Mouse (Mus musculus): Measurements from ENCODE around the gene Axin1.
"Not testable (repeated sequence)": the region's sequence is repeated elsewhere in the genome, so short reads cannot be mapped to it uniquely, and the experiment has no call there.

The Axin1 gene

DNA sequence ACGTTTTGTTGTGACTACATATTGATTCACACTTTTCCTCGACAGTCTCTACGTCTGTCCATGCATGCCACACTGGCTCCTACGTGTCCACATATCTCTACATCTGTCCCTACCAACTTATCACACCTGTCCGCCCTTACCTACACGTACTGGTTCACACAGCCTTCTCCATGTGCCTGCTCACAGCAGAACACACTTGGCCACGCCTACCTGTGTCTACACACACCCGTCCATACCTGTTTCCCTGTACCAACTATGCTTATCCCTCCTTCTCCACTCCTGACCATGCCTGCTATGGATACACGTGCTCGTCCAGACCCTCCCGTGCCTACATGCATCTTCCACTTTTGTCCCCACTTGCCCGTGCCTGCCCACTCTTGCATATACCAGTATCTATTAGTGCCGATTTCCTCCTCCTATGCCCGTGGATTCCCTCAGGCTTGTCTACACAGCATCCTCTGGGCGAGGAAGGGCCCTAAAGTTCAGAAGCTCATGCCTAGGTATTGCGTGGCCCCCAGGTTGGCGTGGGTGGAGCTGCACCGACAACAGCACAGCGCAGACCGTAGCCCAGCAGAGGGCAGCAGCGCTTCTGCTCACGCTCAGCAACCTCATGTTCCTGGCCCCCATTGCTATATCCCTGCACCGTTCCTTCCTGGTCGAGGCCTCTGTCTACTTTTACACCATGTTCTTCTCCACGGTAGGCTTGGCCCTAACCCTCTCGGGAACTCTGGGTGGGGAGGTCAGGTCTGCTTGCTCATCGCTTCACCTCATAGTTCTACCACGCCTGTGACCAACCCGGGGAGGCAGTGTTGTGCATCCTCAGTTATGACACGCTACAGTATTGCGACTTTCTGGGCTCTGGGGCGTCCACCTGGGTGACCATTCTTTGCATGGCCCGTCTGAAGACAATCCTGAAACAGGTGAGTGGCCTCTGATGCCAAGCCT is 18.4 kb upstream of the Axin1 start:
- DNase-seq (ENCODE audit: low read depth, low spot score): peak; percentile 84

DNA sequence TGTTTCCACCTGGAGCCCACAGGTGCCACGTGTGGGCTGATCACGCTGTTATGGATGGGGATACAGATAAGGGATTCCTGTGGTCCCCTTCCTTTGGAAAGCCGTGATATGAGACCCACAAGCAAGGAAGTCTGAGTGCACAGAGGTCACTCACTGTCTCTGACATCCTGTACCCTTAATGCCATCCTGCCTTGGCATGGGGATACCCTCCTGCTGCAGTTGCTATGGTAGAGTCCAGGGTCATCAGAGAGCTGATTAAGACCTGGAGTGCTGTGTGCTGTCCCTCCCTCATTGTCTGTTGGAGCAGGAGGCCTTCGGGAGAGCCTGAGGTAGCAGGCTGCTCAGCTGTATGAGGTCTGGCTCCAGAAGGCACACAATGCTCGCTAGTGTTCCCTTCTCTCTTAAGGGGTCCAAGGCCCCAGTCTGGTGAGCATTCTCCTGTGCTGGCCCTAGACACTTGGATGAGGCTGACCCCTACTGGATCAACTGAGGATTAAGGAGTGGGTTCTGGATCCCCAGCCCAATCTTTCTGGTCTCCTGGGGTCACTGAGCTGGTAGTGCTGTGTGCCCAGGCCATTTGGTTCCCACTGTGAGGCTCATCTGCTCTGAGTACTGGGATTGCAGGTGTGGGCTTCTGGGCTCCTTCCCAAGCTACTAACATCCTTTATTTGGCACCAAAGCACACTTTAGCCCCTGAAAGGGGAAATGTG is 15.9 kb upstream of the Axin1 start:
- DNase-seq (ENCODE audit: low read depth, low spot score): no peak

DNA sequence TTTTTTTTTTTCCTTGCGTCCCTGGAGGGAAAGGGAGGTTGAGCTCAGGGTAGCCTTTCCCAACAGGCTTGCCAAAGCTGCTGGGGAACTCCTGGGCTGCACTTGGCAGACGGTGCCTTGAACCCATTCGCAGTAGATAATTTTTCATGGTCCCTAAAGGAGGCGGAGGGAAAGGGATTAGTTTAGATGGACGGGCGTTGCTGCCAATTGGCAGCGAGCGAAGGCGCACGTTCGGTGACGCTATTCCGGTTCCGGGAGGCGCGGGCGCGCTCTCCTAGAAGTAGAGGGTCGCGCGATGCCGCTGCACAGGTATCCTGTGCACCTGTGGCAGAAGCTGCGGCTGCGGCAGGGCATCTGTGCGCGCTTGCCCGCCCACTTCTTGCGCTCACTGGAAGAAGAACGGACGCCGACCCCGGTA is 15.2 kb upstream of the Axin1 start, which contains the start of gene Mrpl28:
TSS of gene Mrpl28 (plus strand) at position 234 of the 418 bp plus-strand sequence.
- peak; percentile 98 for DNase-seq (ENCODE audit: low read depth, low spot score)

DNA sequence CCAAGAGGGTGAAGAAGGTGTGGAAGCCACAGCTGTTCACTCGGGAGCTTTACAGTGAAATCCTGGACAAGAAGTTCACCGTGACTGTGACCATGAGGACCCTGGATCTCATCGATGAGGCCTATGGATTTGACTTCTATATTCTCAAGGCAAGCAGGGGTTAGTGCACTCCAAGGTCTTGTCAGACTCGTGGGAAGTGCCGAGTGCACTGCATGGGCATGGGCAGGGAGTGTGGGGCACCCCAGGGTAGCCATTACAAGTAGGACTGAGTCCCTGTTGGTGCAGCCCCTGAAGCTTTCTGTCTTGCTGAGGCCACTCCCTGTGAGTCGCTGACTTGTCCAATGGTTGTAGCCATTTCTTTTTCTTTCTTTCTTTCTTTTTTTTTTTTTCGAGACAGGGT is 13.9 kb upstream of the Axin1 start:
- no peak for DNase-seq (ENCODE audit: low read depth, low spot score)

DNA sequence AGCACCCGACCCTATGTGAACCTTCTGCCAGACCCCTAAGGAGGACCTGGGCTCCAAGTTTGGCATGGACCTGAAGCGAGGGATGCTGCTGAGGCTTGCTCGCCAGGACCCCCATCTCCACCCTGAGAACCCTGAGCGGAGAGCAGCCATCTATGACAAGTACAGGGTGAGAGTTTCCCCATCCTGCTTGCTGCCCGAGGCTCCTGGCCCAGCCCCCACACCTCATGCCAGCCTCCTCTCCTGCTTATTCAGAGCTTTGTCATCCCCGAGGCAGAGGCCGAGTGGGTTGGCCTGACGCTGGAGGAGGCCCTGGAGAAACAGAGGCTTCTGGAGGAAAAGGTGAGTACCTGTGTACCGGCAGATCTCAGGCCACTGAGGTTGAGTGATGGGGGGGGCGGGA is 13.3 kb upstream of the Axin1 start:
- DNase-seq (ENCODE audit: low read depth, low spot score): no peak

DNA sequence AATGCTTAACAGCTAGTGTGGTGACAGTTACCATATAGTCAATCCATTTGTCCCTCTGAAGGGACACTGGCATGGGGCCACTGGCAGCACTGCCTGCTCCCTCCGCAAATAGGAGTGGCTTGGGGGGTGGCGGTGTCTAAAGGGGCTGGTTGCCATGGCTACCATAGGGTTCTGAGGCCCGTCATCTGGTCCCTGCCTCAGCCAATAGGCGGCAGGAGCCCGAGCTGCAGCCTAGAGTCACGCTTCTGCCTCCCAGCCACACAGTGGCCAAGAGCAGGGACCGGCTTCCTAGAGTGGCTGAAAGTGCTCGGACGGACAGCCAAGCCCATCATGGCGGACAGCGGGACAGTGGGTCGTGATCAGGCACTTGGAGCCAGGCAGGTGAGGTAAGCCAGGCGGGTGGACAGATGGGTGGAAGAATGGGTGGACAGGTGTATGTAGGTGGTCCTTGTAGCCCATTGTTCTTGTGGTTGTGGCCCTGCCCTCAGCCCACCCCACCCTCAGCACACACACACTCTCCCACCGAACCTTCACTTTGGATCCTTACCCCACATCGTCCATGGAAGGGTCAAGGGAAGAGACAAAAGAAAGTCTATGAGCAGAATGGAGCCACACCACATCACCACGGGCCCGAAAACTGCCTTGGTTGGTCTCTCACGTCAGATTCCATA is 7.3 kb upstream of the Axin1 start:
- DNase-seq (ENCODE audit: low read depth, low spot score): no peak

DNA sequence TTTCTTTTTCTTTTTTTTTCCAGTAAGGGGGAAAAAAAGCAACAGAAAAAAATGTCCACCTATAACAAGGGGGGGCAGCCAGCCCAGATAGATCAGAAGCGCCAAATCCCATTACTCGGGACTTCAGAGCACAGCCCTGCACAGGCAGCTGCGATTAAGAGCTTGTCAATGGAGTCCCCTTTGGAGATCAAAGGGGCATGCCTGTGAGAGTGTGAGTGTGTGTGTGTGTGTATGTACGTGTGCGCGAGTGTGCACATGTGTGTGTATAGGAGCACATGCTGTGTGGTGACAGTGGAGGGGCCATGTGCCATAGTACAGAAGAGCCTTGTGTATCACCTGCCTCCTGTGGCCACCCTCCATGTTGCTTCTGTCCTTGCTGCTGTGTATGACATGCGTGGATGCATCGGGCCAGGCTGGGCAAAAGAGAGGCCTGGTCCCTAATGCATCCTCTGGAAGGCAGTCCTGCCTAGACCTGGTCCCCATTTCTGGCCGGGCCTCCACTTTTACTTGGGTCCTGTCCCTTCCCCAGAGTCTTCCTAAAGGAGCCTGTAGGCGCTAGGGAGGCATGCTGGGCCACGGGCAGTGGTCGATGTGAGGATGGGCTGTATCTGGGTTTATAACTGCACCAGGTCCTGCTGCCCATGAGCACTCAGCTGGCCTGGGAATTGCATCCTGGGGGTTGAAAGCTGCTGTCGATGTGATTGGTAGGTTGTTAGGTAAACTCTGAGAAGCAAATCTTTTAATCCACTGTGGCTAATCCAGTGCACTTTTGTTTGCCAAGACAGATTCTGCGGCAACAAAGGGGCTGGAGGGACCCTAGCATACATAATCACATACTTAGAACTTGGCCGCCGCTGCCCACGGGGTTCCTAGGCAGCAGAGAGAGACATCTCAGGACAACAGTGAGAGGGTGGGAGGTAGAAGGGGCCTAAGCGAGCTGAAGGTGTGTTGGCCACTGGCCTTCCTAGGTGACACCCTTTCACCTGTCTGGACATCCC is 6.3 kb upstream of the Axin1 start:
- no peak for DNase-seq (ENCODE audit: low read depth, low spot score)

DNA sequence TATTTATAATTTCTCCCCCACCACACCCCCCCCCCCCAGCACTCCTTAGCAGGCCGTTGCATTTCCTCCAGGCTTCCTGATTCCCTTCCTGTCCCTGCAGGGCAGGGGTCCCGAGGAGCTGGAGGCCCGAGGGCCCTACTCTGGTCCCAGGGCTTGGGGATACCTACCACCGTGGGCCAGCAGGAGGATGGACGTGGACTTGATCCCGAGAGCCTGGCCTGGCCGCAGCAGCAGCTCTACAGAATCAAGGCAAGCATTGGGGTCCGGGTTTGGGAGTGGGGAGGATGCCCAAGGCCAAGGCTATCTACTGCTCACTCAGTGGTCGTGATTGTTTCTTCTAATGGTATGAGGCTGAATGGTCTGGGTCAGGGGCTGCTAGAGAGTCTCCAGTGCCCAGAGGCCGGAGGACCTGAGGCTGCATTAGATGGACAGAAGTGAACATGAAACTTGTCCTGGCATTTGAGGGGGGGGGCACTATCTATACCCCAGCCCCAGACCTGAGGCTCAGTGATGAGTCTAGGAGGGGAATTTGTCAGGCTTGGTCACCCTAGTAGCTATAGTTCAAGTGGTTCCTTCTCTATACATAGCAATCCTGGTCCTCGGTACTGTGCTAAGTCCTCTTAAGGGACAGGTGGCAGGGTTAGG is 1.3 kb upstream of the Axin1 start:
- no peak for DNase-seq (ENCODE audit: low read depth, low spot score)

DNA sequence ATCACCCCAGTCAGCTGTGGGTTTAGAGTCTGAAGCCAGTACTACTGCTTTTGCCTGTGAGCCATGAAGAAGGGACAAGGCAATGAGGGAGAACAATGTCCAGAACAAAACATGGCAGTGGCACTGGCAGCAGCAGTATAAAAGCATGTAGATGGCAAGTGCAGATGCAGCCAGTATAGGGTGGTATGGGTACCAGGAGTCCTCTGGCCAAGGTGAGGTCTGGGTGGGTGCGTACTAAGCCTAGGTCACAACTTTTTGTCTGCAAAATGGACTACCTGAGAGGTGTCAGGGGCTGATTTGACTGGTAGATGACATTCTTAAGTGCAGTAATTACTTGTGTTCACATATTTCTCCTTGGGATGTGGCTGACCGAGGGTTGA is 747 bp upstream of the Axin1 start:
- DNase-seq (ENCODE audit: low read depth, low spot score): no peak

DNA sequence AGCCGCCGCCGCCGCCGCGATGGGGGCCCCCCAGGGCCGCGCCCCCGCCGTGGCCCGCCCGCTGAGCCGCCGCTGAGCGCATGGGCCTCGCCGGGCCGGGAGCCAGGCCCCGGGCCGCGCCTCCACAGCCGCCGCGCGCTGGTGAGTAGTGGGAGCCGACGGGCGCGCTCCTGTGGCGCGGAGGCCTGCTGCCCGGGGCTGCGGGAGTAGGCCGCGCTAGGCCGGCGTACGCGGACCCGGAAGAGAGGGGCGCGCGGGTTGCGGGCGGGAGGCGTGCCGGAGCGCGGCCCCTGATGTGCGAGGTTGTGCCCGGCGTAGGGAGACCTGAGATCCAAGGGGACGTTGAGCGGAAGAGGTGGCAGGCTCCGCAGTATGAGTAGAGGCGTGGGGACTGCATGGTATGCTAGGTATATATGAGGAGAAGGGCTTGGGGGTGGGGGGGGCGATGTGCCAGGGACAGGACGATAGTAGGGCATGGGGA is 453 bp downstream of the Axin1 start:
- DNase-seq (ENCODE audit: low read depth, low spot score): peak; percentile 43

DNA sequence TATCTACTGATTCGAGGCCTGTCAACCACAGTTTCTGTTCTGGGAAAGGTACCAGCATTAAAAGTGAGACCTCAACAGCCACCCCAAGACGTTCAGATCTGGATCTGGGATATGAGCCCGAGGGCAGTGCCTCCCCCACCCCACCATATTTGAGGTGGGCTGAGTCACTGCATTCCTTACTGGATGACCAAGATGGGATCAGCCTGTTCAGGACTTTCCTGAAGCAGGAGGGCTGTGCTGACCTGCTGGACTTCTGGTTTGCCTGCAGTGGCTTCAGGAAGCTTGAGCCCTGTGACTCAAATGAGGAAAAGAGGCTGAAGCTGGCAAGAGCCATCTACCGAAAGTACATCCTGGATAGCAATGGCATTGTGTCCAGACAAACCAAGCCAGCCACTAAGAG is 4.3 kb downstream of the Axin1 start:
- DNase-seq (ENCODE audit: low read depth, low spot score): peak; percentile 83

DNA sequence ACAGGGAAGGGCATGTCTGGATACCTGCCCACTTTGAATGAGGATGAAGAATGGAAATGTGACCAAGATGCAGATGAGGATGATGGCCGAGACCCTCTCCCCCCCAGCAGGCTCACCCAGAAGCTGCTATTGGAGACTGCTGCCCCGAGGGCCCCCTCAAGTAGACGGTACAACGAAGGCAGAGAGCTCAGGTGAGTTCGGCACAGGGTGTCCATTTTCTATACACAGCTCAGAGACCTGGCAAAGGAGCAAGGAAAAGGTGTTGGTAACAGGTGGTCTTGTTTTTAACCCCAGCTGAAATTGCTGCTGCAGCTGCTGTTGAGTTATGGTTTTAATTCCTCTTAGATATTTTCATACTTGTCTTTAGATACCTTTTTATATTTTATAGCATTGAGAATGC is 4.9 kb downstream of the Axin1 start:
- DNase-seq (ENCODE audit: low read depth, low spot score): no peak

DNA sequence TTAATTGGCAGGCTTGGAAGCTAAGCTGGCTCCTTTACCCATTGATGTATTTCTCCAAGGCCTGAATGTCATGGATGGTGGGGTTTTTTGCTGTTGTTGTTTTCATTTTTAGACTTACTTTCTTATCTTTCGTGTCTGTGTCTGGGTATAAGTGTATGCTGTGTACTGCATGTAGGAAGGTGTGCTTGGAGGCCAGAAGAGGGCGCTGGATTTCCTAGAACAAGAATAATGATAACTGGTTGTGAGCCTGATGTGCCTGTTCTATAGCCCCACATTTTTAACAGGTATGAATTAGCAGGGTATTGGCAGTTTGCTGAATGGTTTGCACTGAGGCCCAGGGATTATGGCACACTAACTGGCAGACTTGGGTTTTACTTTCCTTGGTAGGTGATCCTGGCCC is 10.6 kb downstream of the Axin1 start:
- no peak for DNase-seq (ENCODE audit: low read depth, low spot score)

DNA sequence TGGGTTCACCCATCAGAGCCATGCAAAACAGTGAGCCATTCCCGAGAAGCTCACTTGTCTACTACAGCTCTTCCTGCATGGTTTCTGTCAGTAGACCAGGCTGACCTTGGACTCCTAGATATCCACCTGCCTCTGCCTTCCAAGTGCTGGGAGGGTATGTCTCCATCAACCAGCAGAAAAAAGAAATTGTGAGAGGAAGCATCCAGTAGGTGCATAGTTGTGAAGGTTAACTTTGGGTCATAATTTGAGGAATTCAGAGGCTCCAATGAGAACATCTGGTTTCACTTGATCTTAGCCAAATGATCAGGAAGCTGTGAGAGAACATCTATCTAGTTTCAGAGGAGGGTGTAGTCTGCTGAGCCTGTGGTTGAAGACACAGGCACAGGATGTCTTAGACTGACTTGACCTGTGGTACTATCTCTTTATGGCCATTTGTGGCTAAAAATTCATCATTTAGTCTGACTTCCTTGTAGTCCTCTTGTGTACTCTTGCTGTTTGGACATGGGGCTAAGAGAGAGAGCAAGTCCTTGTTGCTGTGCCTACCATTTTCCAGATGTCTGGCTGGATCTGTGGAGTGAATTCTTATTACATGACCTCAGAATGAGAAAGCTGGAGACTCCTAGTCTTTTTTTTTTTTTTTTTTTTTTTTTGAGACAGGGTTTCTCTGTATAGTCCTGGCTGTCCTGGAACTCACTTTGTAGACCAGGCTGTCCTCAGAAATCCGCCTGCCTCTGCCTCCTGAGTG is 13.6 kb downstream of the Axin1 start:
- peak; percentile 84 for DNase-seq (ENCODE audit: low read depth, low spot score)

DNA sequence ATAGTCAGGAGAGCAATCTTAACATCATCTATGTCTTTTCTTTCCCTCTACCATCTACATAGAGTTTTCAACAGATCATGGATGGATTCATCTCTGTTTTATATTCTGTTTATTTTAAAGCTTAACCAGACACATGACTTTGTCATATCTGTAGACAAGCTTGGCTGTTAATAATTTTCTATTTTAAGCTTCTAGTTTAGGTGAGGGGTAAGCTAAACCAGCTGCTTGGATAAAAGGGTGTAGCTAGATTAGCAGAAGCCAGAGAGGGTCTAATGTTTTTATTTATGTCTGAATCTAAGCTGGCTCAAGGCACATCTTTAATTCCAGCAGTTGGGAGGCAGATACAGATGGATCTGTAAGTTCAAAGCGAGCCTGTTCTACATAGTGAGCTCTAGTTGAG is 24.2 kb downstream of the Axin1 start:
- no peak for DNase-seq (ENCODE audit: low read depth, low spot score)

DNA sequence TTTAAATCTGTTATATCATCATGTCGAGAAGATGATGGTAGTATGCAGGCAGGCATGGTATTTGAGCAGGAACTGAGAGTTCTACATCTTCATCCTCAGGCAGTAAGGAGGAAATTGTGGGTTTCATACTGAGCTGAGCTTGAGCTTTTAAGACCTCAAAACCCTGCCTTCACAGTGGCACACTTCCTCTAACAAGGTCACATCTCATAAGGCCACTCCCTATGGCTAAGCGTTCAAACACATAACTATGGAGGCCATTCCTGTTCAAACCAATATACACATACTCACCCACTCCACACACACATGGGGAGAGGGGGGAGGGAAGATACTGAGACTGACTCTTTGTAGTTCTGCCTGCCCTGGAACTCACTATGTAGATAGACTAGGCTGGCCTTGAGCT is 29.6 kb downstream of the Axin1 start:
- no peak for DNase-seq (ENCODE audit: low read depth, low spot score)

DNA sequence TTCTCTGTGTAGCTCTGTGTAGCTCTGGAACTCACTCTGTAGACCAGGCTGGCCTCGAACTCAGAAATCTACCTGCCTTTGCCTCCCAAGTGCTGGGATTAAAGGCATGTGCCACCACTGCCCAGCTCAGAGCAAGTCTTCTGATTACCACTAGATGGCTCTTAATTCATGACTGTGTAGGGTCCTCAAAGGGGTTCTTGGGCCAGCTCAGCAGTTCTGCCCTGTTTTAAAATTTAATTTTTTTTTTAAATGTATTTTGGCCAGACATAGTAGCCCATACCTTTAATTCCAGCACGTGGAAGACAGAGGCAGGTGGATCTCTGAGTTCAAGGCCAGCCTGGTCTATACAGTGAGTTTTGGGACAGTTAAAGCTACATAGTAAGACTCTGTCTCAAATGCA is 36.8 kb downstream of the Axin1 start:
- DNase-seq (ENCODE audit: low read depth, low spot score): not testable (repeated sequence)

DNA sequence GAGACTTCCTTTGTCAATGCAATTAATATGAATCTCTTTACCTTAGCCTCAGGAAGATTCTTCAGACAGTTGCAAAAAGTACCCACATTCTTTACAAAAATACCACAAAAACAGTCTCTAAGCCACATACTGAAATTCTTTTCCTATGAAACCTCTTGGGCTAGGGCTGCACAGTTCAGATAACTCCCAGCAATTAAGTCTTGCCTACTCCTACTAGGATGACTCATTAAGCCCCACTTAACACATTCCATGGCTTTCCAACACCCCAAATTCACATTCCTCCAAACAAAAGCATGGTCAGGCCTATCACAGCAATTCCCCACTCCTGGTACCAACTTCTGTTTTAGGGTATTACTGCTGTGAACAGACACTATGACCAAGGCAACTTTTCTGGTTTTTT is 40.1 kb downstream of the Axin1 start:
- peak; percentile 69 for DNase-seq (ENCODE audit: low read depth, low spot score)

DNA sequence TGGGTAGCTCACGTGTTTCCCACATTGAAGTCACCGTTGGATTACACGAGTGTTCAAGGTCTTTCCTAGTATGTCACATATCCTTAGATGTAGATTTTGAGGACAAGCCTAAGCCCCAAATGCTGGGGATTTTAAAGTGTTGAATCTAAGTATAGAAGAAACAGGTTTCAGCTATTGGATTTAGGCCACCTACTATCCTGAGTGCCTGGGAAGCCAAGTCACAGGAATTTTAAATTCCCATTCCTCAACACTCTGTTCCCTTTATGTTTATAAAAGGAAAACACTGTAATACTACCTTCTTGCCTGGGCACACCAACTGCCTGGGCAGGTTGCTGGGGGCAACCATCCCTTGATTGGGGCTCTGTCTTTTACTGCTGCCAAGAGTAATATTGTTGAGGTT is 42.7 kb downstream of the Axin1 start:
- DNase-seq (ENCODE audit: low read depth, low spot score): no peak

DNA sequence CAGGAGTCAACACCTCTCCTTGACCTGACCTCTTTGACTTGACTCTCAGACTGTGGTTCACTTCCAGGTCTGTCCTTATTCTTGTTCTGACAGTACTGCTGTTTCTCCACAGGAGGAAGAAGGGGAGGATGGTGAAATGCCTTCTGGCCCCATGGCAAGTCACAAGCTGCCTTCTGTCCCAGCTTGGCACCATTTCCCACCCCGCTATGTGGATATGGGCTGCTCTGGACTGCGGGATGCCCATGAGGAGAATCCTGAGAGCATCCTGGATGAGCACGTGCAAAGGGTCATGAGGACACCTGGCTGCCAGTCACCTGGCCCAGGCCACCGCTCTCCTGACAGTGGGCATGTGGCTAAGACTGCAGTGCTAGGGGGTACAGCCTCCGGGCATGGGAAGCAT is 49.1 kb downstream of the Axin1 start:
- DNase-seq (ENCODE audit: low read depth, low spot score): no peak
